Mouse (Mus musculus) MEL (cell line): ENCODE measurements around the gene Hells. TPM values are rescaled to one million over a fixed set of nuclear protein-coding genes. Genes with fewer than 3 reads are reported as not detected.

ENCODE experiments used
- DNase-seq: peaks from one replicate; pipeline ENCODE4 v3.0.0; 2011; ENCODE audit warnings: low read depth, low spot score
- H3K27ac ChIP-seq: 2 replicates; pipeline ENCODE4 v1.5.1; 2012; ENCODE audit warnings: low read depth, mild to moderate bottlenecking, control low read depth, low read length, moderate library complexity; ENCODE audit not compliant: control insufficient read depth
- H3K27me3 ChIP-seq, 2 experiments: fragments of 150-350 bp in 1 of 2; sonication (generic) in 1 of 2; 2 replicates each; pipeline ENCODE4 v1.6.1; 2012; ENCODE audit warnings: low read length in 2 of 2, mild to moderate bottlenecking in 2 of 2, improper control_type of control experiment in 1 of 2, moderate library complexity in 1 of 2; ENCODE audit not compliant: insufficient read depth in 2 of 2, control insufficient read depth in 1 of 2
- H3K36me3 ChIP-seq, 2 experiments: 2 replicates each; pipeline ENCODE4 v1.6.1; 2012 to 2014; ENCODE audit warnings: low read length in 2 of 2, improper control_type of control experiment in 1 of 2, inconsistent platforms in 1 of 2, mild to moderate bottlenecking in 1 of 2; ENCODE audit not compliant: insufficient read depth in 2 of 2, control insufficient read depth in 1 of 2
- H3K4me1 ChIP-seq, 2 experiments: fragments of 150-350 bp in 1 of 2; sonication (generic) in 1 of 2; 2 replicates each; pipeline ENCODE4 v1.6.1; 2012; ENCODE audit warnings: low read length in 2 of 2, improper control_type of control experiment in 1 of 2, mild to moderate bottlenecking in 1 of 2; ENCODE audit not compliant: insufficient read depth in 2 of 2, control insufficient read depth in 1 of 2
- H3K4me3 ChIP-seq, 2 experiments: fragments of 150-350 bp in 1 of 2; sonication (generic) in 1 of 2; 2 replicates each; pipeline ENCODE4 v1.5.1; 2012; ENCODE audit warnings: low read depth in 2 of 2, low read length in 2 of 2, mild to moderate bottlenecking in 2 of 2, moderate library complexity in 2 of 2, control low read depth in 1 of 2, improper control_type of control experiment in 1 of 2; ENCODE audit not compliant: control insufficient read depth in 1 of 2, insufficient read depth in 1 of 2
- H3K79me2 ChIP-seq: 2 replicates; pipeline ENCODE4 v1.6.1; 2012; ENCODE audit warnings: mild to moderate bottlenecking, low read length, moderate library complexity; ENCODE audit not compliant: control insufficient read depth, poor library complexity, insufficient read depth
- H3K9ac ChIP-seq: 2 replicates; pipeline ENCODE4 v1.6.1; 2012; ENCODE audit warnings: low read depth, mild to moderate bottlenecking, control low read depth, low read length, moderate library complexity; ENCODE audit not compliant: control insufficient read depth, poor library complexity, severe bottlenecking
- H3K9me3 ChIP-seq: fragments of 150-350 bp; sonication (generic); replicated peaks from 2 replicates; pipeline ENCODE4 v1.6.1; 2012; ENCODE audit warnings: mild to moderate bottlenecking, low read length, improper control_type of control experiment, moderate library complexity; ENCODE audit not compliant: insufficient read depth
- CHD1 ChIP-seq: IDR thresholded peaks from 2 replicates; pipeline ENCODE4 v1.6.1; 2012; ENCODE audit warnings: low read depth, mild to moderate bottlenecking, inconsistent platforms, low read length, improper control_type of control experiment
- CHD2 ChIP-seq: IDR thresholded peaks from 2 replicates; pipeline ENCODE4 v1.6.1; 2011; ENCODE audit warnings: low read length, improper control_type of control experiment
- CTCF ChIP-seq, 3 experiments: IDR thresholded peaks in 2 of 3; conservative IDR thresholded peaks in 1 of 3; 2 replicates each; pipeline ENCODE4 v1.5.1; 2011 to 2012; ENCODE audit warnings: low read length in 3 of 3, low read depth in 2 of 3, mild to moderate bottlenecking in 2 of 3, improper control_type of control experiment in 1 of 3, inconsistent platforms in 1 of 3, mixed read lengths in 1 of 3, moderate library complexity in 1 of 3; ENCODE audit not compliant: control insufficient read depth in 1 of 3, insufficient read depth in 1 of 3, poor library complexity in 1 of 3, severe bottlenecking in 1 of 3
- E2F4 ChIP-seq: IDR thresholded peaks from 2 replicates; pipeline ENCODE4 v1.6.1; 2011; ENCODE audit warnings: low read depth, low read length, improper control_type of control experiment, borderline replicate concordance
- ELF1 ChIP-seq: IDR thresholded peaks from 2 replicates; pipeline ENCODE4 v1.6.1; 2014; ENCODE audit warnings: low read depth, mild to moderate bottlenecking, inconsistent platforms, low read length, improper control_type of control experiment, moderate library complexity
- EP300 ChIP-seq, 2 experiments: IDR thresholded peaks; 2 replicates each; pipeline ENCODE4 v1.6.1; 2011; ENCODE audit warnings: improper control_type of control experiment in 2 of 2, low read length in 2 of 2, low read depth in 1 of 2, mild to moderate bottlenecking in 1 of 2
- ETS1 ChIP-seq: IDR thresholded peaks from 2 replicates; pipeline ENCODE4 v1.6.1; 2012; ENCODE audit warnings: low read depth, mild to moderate bottlenecking, inconsistent platforms, low read length, improper control_type of control experiment, moderate library complexity
- HCFC1 ChIP-seq: IDR thresholded peaks from 2 replicates; pipeline ENCODE4 v1.6.1; 2012; ENCODE audit warnings: low read depth, mild to moderate bottlenecking, inconsistent platforms, low read length, improper control_type of control experiment, moderate library complexity
- JUND ChIP-seq: IDR thresholded peaks from 2 replicates; pipeline ENCODE4 v1.6.1; 2011; ENCODE audit warnings: low read depth, mild to moderate bottlenecking, improper control_type of control experiment, low read length
- KAT2A ChIP-seq: conservative IDR thresholded peaks from 2 replicates; pipeline ENCODE4 v1.6.1; 2012; ENCODE audit warnings: low read depth, low read length, improper control_type of control experiment, inconsistent platforms
- MAFK ChIP-seq: IDR thresholded peaks from 2 replicates; pipeline ENCODE4 v1.6.1; 2011; ENCODE audit warnings: low read depth, mild to moderate bottlenecking, low read length, improper control_type of control experiment, borderline replicate concordance
- MAX ChIP-seq: IDR thresholded peaks from 2 replicates; pipeline ENCODE4 v1.6.1; 2011; ENCODE audit warnings: low read length, improper control_type of control experiment
- MEF2A ChIP-seq: IDR thresholded peaks from 2 replicates; pipeline ENCODE4 v1.6.1; 2014; ENCODE audit warnings: low read depth, mild to moderate bottlenecking, inconsistent platforms, low read length, improper control_type of control experiment; ENCODE audit not compliant: poor library complexity, insufficient replicate concordance, severe bottlenecking; ENCODE audit errors: extremely low read depth
- MXI1 ChIP-seq: IDR thresholded peaks from 2 replicates; pipeline ENCODE4 v1.6.1; 2011; ENCODE audit warnings: mild to moderate bottlenecking, low read depth, low read length, improper control_type of control experiment
- NELFE ChIP-seq: IDR thresholded peaks from 2 replicates; pipeline ENCODE4 v1.6.1; 2011; ENCODE audit warnings: low read depth, low read length, improper control_type of control experiment
- NRF1 ChIP-seq: IDR thresholded peaks from 2 replicates; pipeline ENCODE4 v1.6.1; 2014; ENCODE audit warnings: low read depth, mild to moderate bottlenecking, inconsistent platforms, low read length, improper control_type of control experiment, moderate library complexity; ENCODE audit not compliant: poor library complexity, insufficient read depth, severe bottlenecking
- POLR2A ChIP-seq, 2 experiments: IDR thresholded peaks; 2 replicates each; pipeline ENCODE4 v1.6.1; 2011 to 2012; ENCODE audit warnings: low read length in 2 of 2, mild to moderate bottlenecking in 2 of 2, control low read depth in 1 of 2, improper control_type of control experiment in 1 of 2, low read depth in 1 of 2, moderate library complexity in 1 of 2; ENCODE audit not compliant: control insufficient read depth in 1 of 2, insufficient read depth in 1 of 2, poor library complexity in 1 of 2
- POLR2AphosphoS2 ChIP-seq: IDR thresholded peaks from 2 replicates; pipeline ENCODE4 v1.6.1; 2011; ENCODE audit warnings: low read length, improper control_type of control experiment
- POLR2AphosphoS5 ChIP-seq: IDR thresholded peaks from 2 replicates; pipeline ENCODE4 v1.6.1; 2012; ENCODE audit warnings: low read depth, borderline replicate concordance, mild to moderate bottlenecking, inconsistent platforms, low read length, moderate library complexity, mixed read lengths
- RAD21 ChIP-seq: IDR thresholded peaks from 2 replicates; pipeline ENCODE4 v1.6.1; 2011; ENCODE audit warnings: mild to moderate bottlenecking, low read depth, low read length, improper control_type of control experiment
- SMC3 ChIP-seq: IDR thresholded peaks from 2 replicates; pipeline ENCODE4 v1.6.1; 2011; ENCODE audit warnings: low read depth, low read length, improper control_type of control experiment
- TAL1 ChIP-seq: IDR thresholded peaks from 2 replicates; pipeline ENCODE4 v1.6.1; 2012; ENCODE audit warnings: mild to moderate bottlenecking, inconsistent platforms, low read length, moderate library complexity, mixed read lengths
- TBP ChIP-seq: IDR thresholded peaks from 2 replicates; pipeline ENCODE4 v1.8.0; 2011; ENCODE audit warnings: low read depth, low read length, improper control_type of control experiment
- TCF12 ChIP-seq: IDR thresholded peaks from 2 replicates; pipeline ENCODE4 v1.6.1; 2014; ENCODE audit warnings: low read depth, mild to moderate bottlenecking, inconsistent platforms, low read length, improper control_type of control experiment, moderate library complexity
- UBTF ChIP-seq: IDR thresholded peaks from 2 replicates; pipeline ENCODE4 v1.6.1; 2012; ENCODE audit warnings: low read depth, mild to moderate bottlenecking, inconsistent platforms, low read length, improper control_type of control experiment, moderate library complexity, borderline replicate concordance; ENCODE audit not compliant: insufficient read depth
- ZC3H11A ChIP-seq: IDR thresholded peaks from 2 replicates; pipeline ENCODE4 v1.6.1; 2012; ENCODE audit warnings: low read depth, mild to moderate bottlenecking, inconsistent platforms, low read length, improper control_type of control experiment
- ZKSCAN1 ChIP-seq: IDR thresholded peaks from 2 replicates; pipeline ENCODE4 v1.6.1; 2012; ENCODE audit warnings: low read depth, mild to moderate bottlenecking, inconsistent platforms, low read length, improper control_type of control experiment, moderate library complexity
- ZMIZ1 ChIP-seq: IDR thresholded peaks from 2 replicates; pipeline ENCODE4 v1.6.1; 2012; ENCODE audit warnings: low read depth, mild to moderate bottlenecking, inconsistent platforms, low read length, improper control_type of control experiment, moderate library complexity
- polyA plus RNA-seq, 2 experiments: library from polyadenylated mRNA; stranded (reverse) in 1 of 2; unstranded in 1 of 2; fragments of >175 nt in 1 of 2; fragments of >200 nt in 1 of 2; gene quantifications; 2 replicates each; pipeline versions ENCODE4 v1.2.1 to v1.2.4; 2012; ENCODE audit warnings: low replicate concordance in 2 of 2, low read depth in 1 of 2; ENCODE audit not compliant: insufficient read length in 2 of 2, insufficient read depth in 1 of 2, missing spikeins in 1 of 2
- total RNA-seq: library from RNA; depleted of rRNA; stranded (reverse); fragments of 300-350 nt; gene quantifications from 2 replicates; pipeline ENCODE4 v1.2.3, GENCODE M21; 2012

The Hells gene
- total and polyA plus RNA-seq, 3 experiments: 56.8 to 159 TPM; not detected in 1

GRCm38 (mm10) chr19:38915677-38916076 is 15.0 kb upstream of the Hells start:
- H3K4me3 ChIP-seq: no peak overlapping the region
- no peaks in the 10 kb centered on the region for H3K27me3 ChIP-seq
- no peaks in the 10 kb centered on the region for H3K4me1 ChIP-seq
- DNase-seq: peak; percentile 71
- H3K79me2 ChIP-seq: no peaks in the 10 kb centered on the region
- peaks cover 0 to 6% of the 10 kb centered on the region in 2 experiments; a peak in 2 of 4 replicates for H3K36me3 ChIP-seq
- TF ChIP-seq POLR2A (IDR thresholded peaks at IDR 0.05; ENCODE audit: control insufficient read depth in 1 of 2, insufficient read depth in 1 of 2, low read depth in 1 of 2, low read length in 2 of 2, poor library complexity in 1 of 2): no peak
- TF ChIP-seq CHD1: no peak
- no peak for TF ChIP-seq POLR2AphosphoS5
- TF ChIP-seq E2F4: no peak
- no peak for TF ChIP-seq EP300 (IDR thresholded peaks at IDR 0.05; ENCODE audit: low read depth in 1 of 2, low read length in 2 of 2)
- no peak for TF ChIP-seq CHD2
- no peak for TF ChIP-seq ZMIZ1
- no peak for TF ChIP-seq TAL1
- no peak for TF ChIP-seq HCFC1
- no peak for TF ChIP-seq NELFE
- TF ChIP-seq ZKSCAN1: no peak
- peak; percentile 40 for TF ChIP-seq RAD21
- TF ChIP-seq MAFK: no peak
- TF ChIP-seq CTCF (IDR thresholded peaks at IDR 0.05 in 2 of 3, conservative IDR thresholded peaks at IDR 0.05 in 1 of 3; ENCODE audit: control insufficient read depth in 1 of 3, insufficient read depth in 1 of 3, low read depth in 2 of 3, low read length in 3 of 3, poor library complexity in 1 of 3, severe bottlenecking in 1 of 3): peak; percentile 36 to 79 (median 60); a peak in 5 of 6 replicates
- TF ChIP-seq MXI1: no peak
- TF ChIP-seq ZC3H11A: peak; percentile 28; the same call in 1 of the 2 replicates
- no peak for TF ChIP-seq KAT2A
- TF ChIP-seq ELF1: no peak
- TF ChIP-seq NRF1: no peak
- TF ChIP-seq TCF12: no peak
- peak; percentile 50 for TF ChIP-seq SMC3
- TF ChIP-seq JUND: no peak
- no peak for TF ChIP-seq MAX
- TF ChIP-seq ETS1: no peak
- no peak for TF ChIP-seq UBTF
- TF ChIP-seq MEF2A: no peak
- TF ChIP-seq POLR2AphosphoS2: no peak
- no peak for TF ChIP-seq TBP
- H3K9ac ChIP-seq: no peak overlapping the region
- no peak overlapping the region for H3K27ac ChIP-seq
- H3K9me3 ChIP-seq: no peaks in the 10 kb centered on the region
